Mouse (Mus musculus) intestine, embryonic 15.5 days (tissue): ENCODE measurements around the gene Plekhg5. TPM values are rescaled to one million over a fixed set of nuclear protein-coding genes. Genes with fewer than 3 reads are reported as not detected.

Experiments used
- ATAC-seq: fragments of 200-750 bp; cut with Nextera tagmentation; 2 replicates; pipeline ENCODE4 v1.8.0; 2017; ENCODE audit warnings: moderate TSS enrichment, moderate library complexity
- H3K27ac ChIP-seq: fragments of 300-500 bp; sonication (generic); 2 replicates; pipeline ENCODE4 v1.5.1; 2015; ENCODE audit warnings: mild to moderate bottlenecking, inconsistent platforms
- H3K27me3 ChIP-seq: fragments of 300-500 bp; sonication (generic); replicated peaks from 2 replicates; pipeline ENCODE4 v1.6.1; 2015; ENCODE audit warnings: inconsistent platforms
- H3K36me3 ChIP-seq: fragments of 300-500 bp; sonication (generic); 2 replicates; pipeline ENCODE4 v1.6.1; 2015; ENCODE audit warnings: inconsistent platforms
- H3K4me1 ChIP-seq: fragments of 300-500 bp; sonication (generic); replicated peaks from 2 replicates; pipeline ENCODE4 v1.6.1; 2015; ENCODE audit warnings: inconsistent platforms
- H3K4me2 ChIP-seq: fragments of 300-500 bp; sonication (generic); replicated peaks from 2 replicates; pipeline ENCODE4 v1.6.1; 2015; ENCODE audit warnings: mild to moderate bottlenecking, inconsistent platforms
- H3K4me3 ChIP-seq: fragments of 300-500 bp; sonication (generic); replicated peaks from 2 replicates; pipeline ENCODE4 v1.5.1; 2015; ENCODE audit warnings: inconsistent platforms
- H3K9ac ChIP-seq: fragments of 300-500 bp; sonication (generic); 2 replicates; pipeline ENCODE4 v1.6.1; 2015; ENCODE audit warnings: inconsistent platforms
- H3K9me3 ChIP-seq: fragments of 300-500 bp; sonication (generic); 2 replicates; pipeline ENCODE4 v1.6.1; 2016; ENCODE audit warnings: inconsistent platforms
- WGBS: fragments of 180-500 bp; shearing (Covaris S2); methylation state at CpG from one replicate; pipeline ENCODE4 v1.1.7; 2015; 5-methylcytosine and 5-hydroxymethylcytosine counted together
- polyA plus RNA-seq: library from polyadenylated mRNA; unstranded; fragments of >200 nt; fragmentation: Nextera tagmentation; extraction: Ambion mirVana; gene quantifications from 2 replicates; pipeline ENCODE4 v1.2.1, GENCODE M21; 2015

The Plekhg5 gene
- polyA plus RNA-seq, 1 experiment from 2014 or later: 11.0 TPM

DNA sequence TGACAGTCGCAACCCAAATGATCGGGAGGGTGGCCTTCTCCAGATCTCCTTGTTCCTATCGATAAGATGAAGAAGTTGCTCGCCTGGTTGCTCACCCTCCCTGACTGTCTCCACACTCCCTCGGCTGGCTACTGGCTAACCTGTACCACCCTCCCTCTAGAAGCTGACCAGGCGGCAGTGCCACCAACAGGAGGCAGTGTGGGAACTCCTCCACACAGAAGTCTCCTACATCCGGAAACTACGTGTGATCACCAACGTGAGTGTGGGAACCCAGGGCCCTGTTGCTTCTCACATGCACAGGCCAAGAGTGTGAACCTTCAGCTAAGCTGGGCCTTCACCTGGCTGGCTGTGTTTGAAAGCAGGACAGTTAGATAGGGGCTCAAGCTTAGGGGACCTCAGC lies 34.4 kb downstream of the Plekhg5 start:
- WGBS: 70% methylated on average over 9 of the region's 9 CpGs
- H3K36me3 ChIP-seq: peaks cover 14% of the 10 kb centered on the region
- peak overlapping the region; percentile 79 for H3K4me2 ChIP-seq
- H3K27ac ChIP-seq: no peak overlapping the region
- no peaks in the 10 kb centered on the region for H3K27me3 ChIP-seq
- H3K4me1 ChIP-seq: peaks cover 6% of the 10 kb centered on the region
- H3K4me3 ChIP-seq: no peak overlapping the region
- H3K9me3 ChIP-seq: no peaks in the 10 kb centered on the region
- no peak for ATAC-seq
- no peak overlapping the region for H3K9ac ChIP-seq

DNA sequence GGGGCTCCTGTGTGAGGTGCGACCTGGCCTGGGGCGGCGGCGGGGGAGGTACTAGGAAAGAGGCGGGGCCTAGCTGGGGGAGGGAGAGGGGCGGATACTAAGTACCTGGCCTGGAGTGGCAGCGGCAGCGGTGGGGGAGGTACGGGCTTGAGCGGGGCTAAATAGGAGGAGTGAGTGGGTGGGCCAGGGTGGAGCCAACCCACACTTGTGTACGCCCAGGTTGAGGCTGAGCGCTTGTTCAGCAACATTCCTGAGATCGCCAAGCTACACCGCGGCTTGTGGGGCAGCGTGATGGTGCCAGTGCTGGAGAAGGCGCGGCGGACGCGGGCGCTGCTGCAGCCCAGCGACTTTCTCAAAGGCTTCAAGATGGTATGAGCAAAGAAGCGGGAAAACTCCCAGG lies 35.2 kb downstream of the Plekhg5 start:
- peak overlapping the region; percentile 79 for H3K4me2 ChIP-seq
- 6% methylated on average over 24 of the region's 24 CpGs for WGBS
- peaks cover 11% of the 10 kb centered on the region for H3K36me3 ChIP-seq
- peak overlapping the region; percentile 36 for H3K9ac ChIP-seq
- no peaks in the 10 kb centered on the region for H3K9me3 ChIP-seq
- peak; percentile 88 for ATAC-seq
- peak overlapping the region; percentile 39 for H3K4me3 ChIP-seq
- H3K27me3 ChIP-seq: no peaks in the 10 kb centered on the region
- peaks cover 6% of the 10 kb centered on the region for H3K4me1 ChIP-seq
- H3K27ac ChIP-seq: peak overlapping the region; percentile 52

DNA sequence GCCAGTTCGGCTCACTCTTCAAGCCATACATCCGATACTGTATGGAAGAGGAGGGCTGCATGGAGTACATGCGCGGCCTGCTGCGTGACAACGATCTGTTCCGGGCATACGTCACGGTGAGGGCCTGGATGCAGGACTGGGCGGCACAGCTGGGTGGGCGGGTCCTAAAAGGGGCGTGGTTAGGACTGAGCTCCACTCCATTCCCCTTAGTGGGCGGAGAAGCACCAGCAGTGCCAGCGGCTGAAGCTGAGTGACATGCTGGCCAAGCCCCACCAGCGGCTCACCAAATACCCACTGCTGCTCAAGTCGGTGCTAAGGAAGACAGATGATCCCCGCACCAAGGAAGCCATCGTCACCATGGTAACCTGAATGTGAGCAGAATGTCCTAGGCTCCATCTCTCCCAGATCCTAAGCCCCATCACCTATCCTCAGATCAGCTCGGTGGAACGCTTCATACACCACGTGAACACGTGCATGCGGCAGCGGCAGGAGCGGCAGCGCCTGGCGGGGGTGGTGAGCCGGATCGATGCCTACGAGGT lies 35.7 kb downstream of the Plekhg5 start:
- no peaks in the 10 kb centered on the region for H3K9me3 ChIP-seq
- ATAC-seq: peak; percentile 95
- H3K27me3 ChIP-seq: no peaks in the 10 kb centered on the region
- H3K9ac ChIP-seq: peak overlapping the region; percentile 36
- 18% methylated on average over 30 of the region's 30 CpGs for WGBS
- peak overlapping the region; percentile 79 for H3K4me2 ChIP-seq
- peaks cover 6% of the 10 kb centered on the region for H3K4me1 ChIP-seq
- peaks cover 11% of the 10 kb centered on the region for H3K36me3 ChIP-seq
- H3K4me3 ChIP-seq: peak overlapping the region; percentile 39
- H3K27ac ChIP-seq: peak overlapping the region; percentile 52

DNA sequence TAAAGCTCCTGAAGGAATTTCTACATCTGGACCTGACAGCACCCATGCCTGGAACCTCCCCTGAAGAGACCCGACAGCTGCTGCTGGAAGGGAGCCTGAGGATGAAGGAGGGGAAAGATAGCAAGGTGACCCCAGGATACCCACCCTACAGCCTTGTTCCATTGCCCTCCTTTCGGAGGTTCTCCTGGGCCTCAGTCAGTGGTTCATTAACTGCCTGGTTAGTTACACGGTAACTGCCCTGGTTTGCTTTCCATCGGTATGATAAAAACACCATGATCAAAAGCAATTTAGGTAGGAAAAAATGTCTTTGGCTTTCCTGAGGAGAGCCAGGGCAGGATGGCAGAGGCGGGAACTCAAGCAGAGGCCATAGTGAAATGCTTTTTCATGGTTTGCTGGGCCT lies 36.4 kb downstream of the Plekhg5 start:
- 86% methylated on average over 5 of the region's 5 CpGs for WGBS
- H3K36me3 ChIP-seq: peaks cover 7% of the 10 kb centered on the region
- no peak overlapping the region for H3K27ac ChIP-seq
- H3K4me2 ChIP-seq: 0 out of 2 replicates have a peak overlapping the region, but pooled peaks have one; percentile 79
- H3K4me3 ChIP-seq: no peak overlapping the region
- no peak for ATAC-seq
- no peak overlapping the region for H3K9ac ChIP-seq
- H3K4me1 ChIP-seq: peaks cover 6% of the 10 kb centered on the region
- no peaks in the 10 kb centered on the region for H3K9me3 ChIP-seq
- no peaks in the 10 kb centered on the region for H3K27me3 ChIP-seq

DNA sequence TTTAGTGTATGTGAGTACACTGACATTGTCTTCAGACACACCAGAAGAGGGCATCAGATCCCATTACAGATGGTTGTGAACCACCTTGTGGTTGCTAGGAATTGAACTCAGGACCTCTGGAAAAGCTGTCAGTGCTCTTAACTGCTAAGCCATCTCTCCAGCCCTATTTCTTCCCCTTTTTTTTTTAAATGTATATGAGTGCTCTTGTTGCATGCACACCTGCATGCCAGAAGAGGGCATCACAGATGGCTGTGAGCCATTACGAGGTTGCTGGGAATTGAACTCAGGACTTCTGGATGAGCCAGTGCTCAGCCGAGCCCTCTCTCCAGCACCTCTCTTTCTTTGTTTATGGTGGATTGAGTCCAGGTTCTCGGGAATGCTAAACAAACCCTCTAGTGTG lies 37.2 kb downstream of the Plekhg5 start:
- no peak overlapping the region for H3K4me2 ChIP-seq
- no peak for ATAC-seq
- 57% methylated on average over 3 of the region's 3 CpGs for WGBS
- H3K27ac ChIP-seq: no peak overlapping the region
- peaks cover 7% of the 10 kb centered on the region for H3K4me1 ChIP-seq
- no peak overlapping the region for H3K4me3 ChIP-seq
- H3K27me3 ChIP-seq: no peaks in the 10 kb centered on the region
- peaks cover 8% of the 10 kb centered on the region for H3K36me3 ChIP-seq
- H3K9ac ChIP-seq: no peak overlapping the region
- H3K9me3 ChIP-seq: no peaks in the 10 kb centered on the region

DNA sequence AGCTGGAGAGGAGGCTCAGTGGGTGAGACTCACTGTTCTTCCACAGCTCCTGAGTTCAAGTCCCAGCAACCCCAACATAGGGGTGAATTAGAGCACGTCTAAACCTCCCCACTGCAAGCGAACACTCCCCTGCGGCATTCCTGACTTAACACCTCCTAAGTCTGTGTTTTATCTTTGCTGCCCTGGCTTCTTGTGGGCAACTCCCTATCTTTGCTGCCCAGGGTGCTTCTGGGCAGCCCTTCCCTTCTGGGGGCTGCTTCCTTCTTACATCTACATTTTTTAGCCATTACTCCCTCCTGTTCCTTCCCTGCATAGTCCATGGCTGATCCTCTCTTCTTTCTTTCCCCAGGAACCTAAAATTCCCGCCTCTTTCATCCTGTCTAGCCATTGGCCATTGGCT lies 38.4 kb downstream of the Plekhg5 start:
- peaks cover 8% of the 10 kb centered on the region for H3K36me3 ChIP-seq
- peaks cover 9% of the 10 kb centered on the region; the same call in 1 of the 2 replicates for H3K27me3 ChIP-seq
- H3K9me3 ChIP-seq: no peaks in the 10 kb centered on the region
- peaks cover 19% of the 10 kb centered on the region for H3K4me1 ChIP-seq
- no peak overlapping the region for H3K4me2 ChIP-seq
- 85% methylated on average over 4 of the region's 4 CpGs for WGBS
- no peak overlapping the region for H3K4me3 ChIP-seq
- no peak overlapping the region for H3K9ac ChIP-seq
- no peak overlapping the region for H3K27ac ChIP-seq
- ATAC-seq: no peak

GRCm38 (mm10) chr4:152112329-152112728 lies 40.0 kb downstream of the Plekhg5 start:
- 72% methylated on average over 9 of the region's 9 CpGs for WGBS
- H3K4me1 ChIP-seq: peaks cover 29% of the 10 kb centered on the region
- H3K9ac ChIP-seq: no peak overlapping the region
- H3K9me3 ChIP-seq: no peaks in the 10 kb centered on the region
- H3K27ac ChIP-seq: no peak overlapping the region
- no peak overlapping the region for H3K4me3 ChIP-seq
- peaks cover 5% of the 10 kb centered on the region for H3K36me3 ChIP-seq
- H3K4me2 ChIP-seq: no peak overlapping the region
- ATAC-seq: no peak
- H3K27me3 ChIP-seq: peaks cover 16% of the 10 kb centered on the region

DNA sequence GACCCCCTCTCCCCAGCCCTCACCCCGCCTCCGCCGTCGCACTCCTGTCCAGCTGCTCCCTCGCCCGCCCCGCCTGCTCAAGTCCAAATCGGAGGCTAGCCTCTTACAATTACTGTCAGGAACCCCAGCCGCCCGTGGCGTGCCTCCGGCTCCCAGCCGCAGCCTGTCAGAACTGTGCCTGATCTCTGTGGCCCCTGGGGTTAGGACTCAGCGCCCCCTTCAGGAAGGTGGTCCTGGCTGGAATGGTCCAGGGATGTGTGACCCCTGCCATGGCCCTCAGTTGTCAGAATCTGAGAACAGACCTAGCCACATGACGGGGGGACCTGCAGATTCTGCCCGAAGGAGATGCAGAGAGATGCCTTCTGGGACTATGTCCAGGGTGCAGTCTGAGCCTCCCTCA lies 41.8 kb downstream of the Plekhg5 start:
- Histone ChIP-seq H3K4me1 (peaks cover 27% of the 10 kb centered on the region), H3K27me3 (peaks cover 33% of the 10 kb centered on the region), H3K27ac (no peak overlapping the region), H3K9ac (no peak overlapping the region), H3K4me2 (no peak overlapping the region), H3K36me3 (peaks cover 5% of the 10 kb centered on the region), H3K4me3 (no peak overlapping the region), H3K9me3 (no peaks in the 10 kb centered on the region)
- WGBS: 80% methylated on average over 16 of the region's 16 CpGs
- ATAC-seq: no peak

GRCm38 (mm10) chr4:152115921-152116612 lies 43.8 kb downstream of the Plekhg5 start, which contains the start of gene Tnfrsf25:
Tnfrsf25 (plus strand) TSS chr4:152115934.
- WGBS: 8% methylated on average over 30 of the region's 30 CpGs
- peaks cover 53% of the 10 kb centered on the region for H3K27me3 ChIP-seq

DNA sequence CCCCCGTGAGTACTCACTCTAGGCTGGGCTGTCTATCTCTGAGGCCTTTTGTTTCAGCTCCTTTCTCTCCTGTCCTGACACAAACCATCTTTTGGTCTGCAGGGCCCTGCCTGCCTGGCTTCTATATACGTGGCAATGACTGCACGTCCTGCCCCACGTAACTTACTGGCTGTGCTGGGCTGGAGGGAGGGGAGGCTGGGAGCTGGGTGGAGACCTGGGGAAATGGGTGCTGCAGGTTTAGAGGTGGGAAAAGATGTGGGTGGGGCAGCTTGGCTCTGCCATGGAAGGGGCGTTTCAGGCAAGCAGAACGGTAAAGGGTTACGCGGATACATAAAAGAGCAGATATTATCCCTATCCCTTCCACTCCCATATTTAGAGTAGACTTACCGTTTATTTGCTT lies 45.2 kb downstream of the Plekhg5 start:
- H3K4me2 ChIP-seq: no peak overlapping the region
- no peaks in the 10 kb centered on the region for H3K9me3 ChIP-seq
- WGBS: 48% methylated on average over 9 of the region's 9 CpGs
- peaks cover 5% of the 10 kb centered on the region for H3K36me3 ChIP-seq
- H3K4me1 ChIP-seq: peaks cover 50% of the 10 kb centered on the region
- peaks cover 66% of the 10 kb centered on the region for H3K27me3 ChIP-seq
- H3K27ac ChIP-seq: no peak overlapping the region
- ATAC-seq: no peak
- no peak overlapping the region for H3K4me3 ChIP-seq
- H3K9ac ChIP-seq: no peak overlapping the region

More at GRCm38 (mm10) chr4:152115921-152116612, 43.8 kb downstream of the Plekhg5 start, which contains the start of gene Tnfrsf25:
- no peak within 1 kb of the TSS; the same call in 1 of the 2 replicates for H3K9ac ChIP-seq
- peak within 1 kb of the TSS; percentile 16; the same call in 1 of the 2 replicates for H3K4me3 ChIP-seq
- ATAC-seq: peak; percentile 15; the same call in 1 of the 2 replicates
- H3K27ac ChIP-seq: no peak within 1 kb of the TSS
- peak within 1 kb of the TSS; percentile 51 for H3K4me2 ChIP-seq
- peaks cover 45% of the 10 kb centered on the region for H3K4me1 ChIP-seq
- peaks cover 5% of the 10 kb centered on the region for H3K36me3 ChIP-seq
- no peaks in the 10 kb centered on the region for H3K9me3 ChIP-seq

DNA sequence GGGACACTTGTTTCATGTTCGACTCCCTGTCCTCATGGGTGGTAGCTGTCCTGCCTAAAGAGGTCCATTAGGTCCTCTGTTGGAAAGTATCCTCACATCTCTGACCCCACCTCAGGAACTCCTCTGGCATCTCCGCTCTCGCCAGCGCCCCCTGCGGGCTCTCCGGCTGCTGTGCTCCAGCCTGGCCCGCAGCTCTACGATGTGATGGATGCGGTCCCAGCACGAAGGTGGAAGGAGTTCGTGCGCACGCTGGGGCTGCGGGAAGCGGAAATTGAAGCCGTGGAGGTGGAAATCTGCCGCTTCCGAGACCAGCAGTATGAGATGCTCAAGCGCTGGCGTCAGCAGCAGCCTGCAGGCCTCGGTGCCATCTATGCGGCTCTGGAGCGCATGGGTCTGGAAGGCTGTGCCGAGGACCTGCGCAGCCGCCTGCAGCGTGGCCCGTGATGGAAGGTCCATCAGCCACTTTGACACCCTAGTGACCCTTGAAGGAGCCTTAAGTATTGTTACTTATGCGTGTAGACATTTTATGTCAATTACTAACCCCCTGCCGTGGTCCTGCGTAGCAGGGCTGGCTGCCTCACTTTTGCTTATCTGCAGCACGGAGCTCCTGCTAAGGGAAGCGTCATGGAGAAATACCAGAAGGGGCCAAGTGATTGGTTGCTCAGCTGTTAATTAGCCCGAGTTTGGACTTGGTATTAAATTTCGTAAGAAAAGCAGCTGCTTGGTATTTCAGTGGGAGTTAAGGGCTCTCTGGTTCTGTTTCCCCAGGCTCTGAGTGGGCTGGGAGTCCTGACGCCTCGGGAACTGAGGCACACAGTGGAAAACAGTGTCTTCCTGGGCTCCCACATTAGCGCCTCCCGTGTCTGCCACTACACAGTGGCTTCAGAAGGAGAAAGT lies 47.3 kb downstream of the Plekhg5 start:
- peak overlapping the region; percentile 43 for H3K4me2 ChIP-seq
- H3K9ac ChIP-seq: no peak overlapping the region
- H3K4me1 ChIP-seq: peaks cover 47% of the 10 kb centered on the region
- H3K27ac ChIP-seq: no peak overlapping the region
- H3K27me3 ChIP-seq: peaks cover 82% of the 10 kb centered on the region
- H3K9me3 ChIP-seq: no peaks in the 10 kb centered on the region
- 10% methylated on average over 39 of the region's 39 CpGs for WGBS
- H3K4me3 ChIP-seq: 0 out of 2 replicates have a peak overlapping the region, but pooled peaks have one; percentile 12
- H3K36me3 ChIP-seq: no peaks in the 10 kb centered on the region
- ATAC-seq: no peak; the same call in 1 of the 2 replicates
